Mouse (Mus musculus) midbrain, embryonic 15.5 days (tissue): ENCODE measurements at regions not wholly inside any gene's neighbourhood (a gene's known extent, or its start where the extent isn't known, plus 50 kb on each side); places are given as distances from the start of the nearest gene placed in this dataset.

ENCODE experiments used
- ATAC-seq: fragments of 200-750 bp; cut with Nextera tagmentation; replicated peaks from 2 replicates; pipeline ENCODE4 v1.8.0; 2017; ENCODE audit warnings: moderate TSS enrichment
- H3K27ac ChIP-seq: fragments of 300-500 bp; sonication (generic); 2 replicates; pipeline ENCODE4 v1.5.1; 2015; ENCODE audit warnings: mild to moderate bottlenecking, inconsistent platforms
- H3K27me3 ChIP-seq: fragments of 300-500 bp; sonication (generic); replicated peaks from 2 replicates; pipeline ENCODE4 v1.6.1; 2015; ENCODE audit warnings: inconsistent platforms
- H3K36me3 ChIP-seq: fragments of 300-500 bp; sonication (generic); replicated peaks from 2 replicates; pipeline ENCODE4 v1.6.1; 2015; ENCODE audit warnings: inconsistent platforms
- H3K4me1 ChIP-seq: fragments of 300-500 bp; sonication (generic); 2 replicates; pipeline ENCODE4 v1.6.1; 2015; ENCODE audit warnings: inconsistent platforms
- H3K4me2 ChIP-seq: fragments of 300-500 bp; sonication (generic); 2 replicates; pipeline ENCODE4 v1.6.1; 2015; ENCODE audit warnings: inconsistent platforms, mild to moderate bottlenecking, moderate library complexity
- H3K4me3 ChIP-seq: fragments of 300-500 bp; sonication (generic); 2 replicates; pipeline ENCODE4 v1.5.1; 2015; ENCODE audit warnings: mild to moderate bottlenecking, inconsistent platforms
- H3K9ac ChIP-seq: fragments of 300-500 bp; sonication (generic); 2 replicates; pipeline ENCODE4 v1.6.1; 2015; ENCODE audit warnings: mild to moderate bottlenecking, inconsistent platforms
- H3K9me3 ChIP-seq: fragments of 300-500 bp; sonication (generic); 2 replicates; pipeline ENCODE4 v1.6.1; 2016; ENCODE audit warnings: inconsistent platforms
- WGBS: fragments of 180-500 bp; shearing (Covaris S2); methylation state at CpG from one replicate; pipeline ENCODE4 v1.1.7; 2015; ENCODE audit warnings: mixed read lengths; 5-methylcytosine and 5-hydroxymethylcytosine counted together

- H3K9ac ChIP-seq = no peak overlapping the region
- H3K4me1 ChIP-seq = peaks cover 9% of the 10 kb centered on the region
- H3K9me3 ChIP-seq = no peaks in the 10 kb centered on the region
- H3K36me3 ChIP-seq = no peaks in the 10 kb centered on the region
- 94% methylated on average over 4 of the region's 4 CpGs for WGBS
- H3K27me3 ChIP-seq = no peaks in the 10 kb centered on the region
- ATAC-seq = no peak
- H3K4me2 ChIP-seq = no peak overlapping the region
- H3K27ac ChIP-seq = no peak overlapping the region
- H3K4me3 ChIP-seq = no peak overlapping the region
Measured at GRCm38 (mm10) chr11:20993580-20993979, 97.5 kb upstream of the Peli1 start.

GRCm38 (mm10) chr11:21001400-21001799, 89.7 kb upstream of the Peli1 start:
- Histone ChIP-seq H3K9me3 (no peaks in the 10 kb centered on the region), H3K27me3 (no peaks in the 10 kb centered on the region), H3K4me1 (no peaks in the 10 kb centered on the region), H3K4me2 (no peak overlapping the region), H3K9ac (no peak overlapping the region), H3K36me3 (no peaks in the 10 kb centered on the region), H3K4me3 (no peak overlapping the region), H3K27ac (no peak overlapping the region)
- ATAC-seq = no peak
- WGBS = 76% methylated on average over 3 of the region's 3 CpGs

- Histone ChIP-seq H3K9ac (no peak overlapping the region), H3K27me3 (no peaks in the 10 kb centered on the region), H3K27ac (no peak overlapping the region), H3K4me1 (0 out of 2 replicates have a peak, but pooled peaks cover 4% of the 10 kb centered on the region), H3K4me2 (no peak overlapping the region), H3K4me3 (no peak overlapping the region), H3K36me3 (no peaks in the 10 kb centered on the region), H3K9me3 (no peaks in the 10 kb centered on the region)
- no peak for ATAC-seq
- 93% methylated on average over 5 of the region's 5 CpGs for WGBS
Measured at GRCm38 (mm10) chr11:21007222-21007621, 83.9 kb upstream of the Peli1 start.

GRCm38 (mm10) chr11:21009505-21009904, 81.6 kb upstream of the Peli1 start:
- Histone ChIP-seq H3K27ac (no peak overlapping the region), H3K9me3 (no peaks in the 10 kb centered on the region), H3K9ac (no peak overlapping the region), H3K36me3 (no peaks in the 10 kb centered on the region), H3K4me1 (0 out of 2 replicates have a peak, but pooled peaks cover 4% of the 10 kb centered on the region), H3K4me3 (no peak overlapping the region), H3K4me2 (no peak overlapping the region), H3K27me3 (no peaks in the 10 kb centered on the region)
- no peak for ATAC-seq
- 85% methylated on average over 3 of the region's 3 CpGs for WGBS

GRCm38 (mm10) chr11:21010867-21011266, 80.2 kb upstream of the Peli1 start:
- H3K4me3 ChIP-seq = no peak overlapping the region
- no peaks in the 10 kb centered on the region for H3K27me3 ChIP-seq
- H3K9ac ChIP-seq = no peak overlapping the region
- no peaks in the 10 kb centered on the region for H3K36me3 ChIP-seq
- H3K27ac ChIP-seq = no peak overlapping the region
- H3K9me3 ChIP-seq = no peaks in the 10 kb centered on the region
- H3K4me1 ChIP-seq = 0 out of 2 replicates have a peak, but pooled peaks cover 4% of the 10 kb centered on the region
- ATAC-seq = 0 out of 2 replicates have a peak, but pooled peaks have one; percentile 45
- H3K4me2 ChIP-seq = no peak overlapping the region
- 6% methylated on average over 7 of the region's 7 CpGs for WGBS

GRCm38 (mm10) chr11:21014250-21014649, 76.8 kb upstream of the Peli1 start:
- no peaks in the 10 kb centered on the region for H3K9me3 ChIP-seq
- H3K36me3 ChIP-seq = no peaks in the 10 kb centered on the region
- H3K4me3 ChIP-seq = no peak overlapping the region
- H3K27me3 ChIP-seq = no peaks in the 10 kb centered on the region
- ATAC-seq = no peak
- peaks cover 14% of the 10 kb centered on the region for H3K4me1 ChIP-seq
- no peak overlapping the region for H3K27ac ChIP-seq
- WGBS = 82% methylated on average over 3 of the region's 3 CpGs
- H3K4me2 ChIP-seq = no peak overlapping the region
- no peak overlapping the region for H3K9ac ChIP-seq

GRCm38 (mm10) chr11:21015536-21015935, 75.6 kb upstream of the Peli1 start:
- 84% methylated on average over 3 of the region's 3 CpGs for WGBS
- Histone ChIP-seq H3K9ac (no peak overlapping the region), H3K4me3 (no peak overlapping the region), H3K4me2 (no peak overlapping the region), H3K4me1 (peaks cover 14% of the 10 kb centered on the region), H3K36me3 (no peaks in the 10 kb centered on the region), H3K27ac (no peak overlapping the region), H3K27me3 (no peaks in the 10 kb centered on the region), H3K9me3 (no peaks in the 10 kb centered on the region)
- no peak for ATAC-seq

GRCm38 (mm10) chr11:21016133-21016746, 74.9 kb upstream of the Peli1 start:
- no peaks in the 10 kb centered on the region for H3K36me3 ChIP-seq
- WGBS = 20% methylated on average over 4 of the region's 4 CpGs
- H3K27me3 ChIP-seq = no peaks in the 10 kb centered on the region
- H3K4me1 ChIP-seq = peaks cover 10% of the 10 kb centered on the region
- no peak overlapping the region for H3K9ac ChIP-seq
- H3K4me3 ChIP-seq = no peak overlapping the region
- no peak overlapping the region for H3K4me2 ChIP-seq
- no peak overlapping the region for H3K27ac ChIP-seq
- no peaks in the 10 kb centered on the region for H3K9me3 ChIP-seq
- no peak for ATAC-seq

GRCm38 (mm10) chr11:21016791-21017329, 74.2 kb upstream of the Peli1 start:
- H3K4me1 ChIP-seq = peaks cover 10% of the 10 kb centered on the region
- H3K4me2 ChIP-seq = no peak overlapping the region
- no peaks in the 10 kb centered on the region for H3K9me3 ChIP-seq
- no peak overlapping the region for H3K9ac ChIP-seq
- no peak for ATAC-seq
- no peak overlapping the region for H3K27ac ChIP-seq
- no peak overlapping the region for H3K4me3 ChIP-seq
- no peaks in the 10 kb centered on the region for H3K36me3 ChIP-seq
- 51% methylated on average over 6 of the region's 6 CpGs for WGBS
- H3K27me3 ChIP-seq = no peaks in the 10 kb centered on the region

GRCm38 (mm10) chr11:21019829-21020228, 71.3 kb upstream of the Peli1 start:
- H3K9me3 ChIP-seq = no peaks in the 10 kb centered on the region
- 82% methylated on average over 2 of the region's 2 CpGs for WGBS
- no peak overlapping the region for H3K27ac ChIP-seq
- H3K27me3 ChIP-seq = no peaks in the 10 kb centered on the region
- no peak for ATAC-seq
- peaks cover 10% of the 10 kb centered on the region for H3K4me1 ChIP-seq
- H3K36me3 ChIP-seq = no peaks in the 10 kb centered on the region
- no peak overlapping the region for H3K4me3 ChIP-seq
- H3K4me2 ChIP-seq = no peak overlapping the region
- no peak overlapping the region for H3K9ac ChIP-seq

GRCm38 (mm10) chr11:21024111-21024510, 67.0 kb upstream of the Peli1 start:
- WGBS = 85% methylated on average over 4 of the region's 4 CpGs
- Histone ChIP-seq H3K4me1 (no peaks in the 10 kb centered on the region), H3K9me3 (no peaks in the 10 kb centered on the region), H3K27me3 (no peaks in the 10 kb centered on the region), H3K4me2 (no peak overlapping the region), H3K4me3 (no peak overlapping the region), H3K36me3 (no peaks in the 10 kb centered on the region), H3K27ac (no peak overlapping the region), H3K9ac (no peak overlapping the region)
- ATAC-seq = no peak

GRCm38 (mm10) chr11:21024521-21024920, 66.6 kb upstream of the Peli1 start:
- H3K4me2 ChIP-seq = no peak overlapping the region
- 61% methylated on average over 2 of the region's 2 CpGs for WGBS
- ATAC-seq = no peak
- no peaks in the 10 kb centered on the region for H3K9me3 ChIP-seq
- no peak overlapping the region for H3K27ac ChIP-seq
- H3K36me3 ChIP-seq = no peaks in the 10 kb centered on the region
- H3K4me3 ChIP-seq = no peak overlapping the region
- H3K9ac ChIP-seq = no peak overlapping the region
- H3K4me1 ChIP-seq = no peaks in the 10 kb centered on the region
- H3K27me3 ChIP-seq = no peaks in the 10 kb centered on the region

- no peaks in the 10 kb centered on the region for H3K36me3 ChIP-seq
- no peak overlapping the region for H3K27ac ChIP-seq
- WGBS = 89% methylated on average over 4 of the region's 4 CpGs
- H3K4me3 ChIP-seq = no peak overlapping the region
- H3K4me2 ChIP-seq = no peak overlapping the region
- no peak overlapping the region for H3K9ac ChIP-seq
- H3K4me1 ChIP-seq = no peaks in the 10 kb centered on the region
- no peak for ATAC-seq
- H3K9me3 ChIP-seq = no peaks in the 10 kb centered on the region
- H3K27me3 ChIP-seq = no peaks in the 10 kb centered on the region
Measured at GRCm38 (mm10) chr11:21027299-21027698, 63.8 kb upstream of the Peli1 start.
